Mouse (Mus musculus) heart, embryonic 14.5 days (tissue): ENCODE measurements around the gene Hus1. TPM values are rescaled to one million over a fixed set of nuclear protein-coding genes. Genes with fewer than 3 reads are reported as not detected.

Source experiments
- ATAC-seq: fragments of 200-750 bp; cut with Nextera tagmentation; 2 replicates; pipeline ENCODE4 v1.8.0; 2017; ENCODE audit warnings: low read depth, moderate TSS enrichment; ENCODE audit not compliant: insufficient number of reproducible peaks, insufficient read depth, low FRiP score
- H3K27ac ChIP-seq, 2 experiments: fragments of 200-500 bp in 1 of 2; fragments of 300-500 bp in 1 of 2; sonication (generic) in 1 of 2; replicated peaks in 1 of 2; 2 replicates each; pipeline ENCODE4 v1.5.1; 2012 to 2014; ENCODE audit warnings: low read depth in 2 of 2, low read length in 2 of 2, control low read depth in 1 of 2, mild to moderate bottlenecking in 1 of 2, mixed read lengths in 1 of 2; ENCODE audit not compliant: control insufficient read depth in 1 of 2, insufficient read depth in 1 of 2
- H3K27me3 ChIP-seq: fragments of 300-500 bp; sonication (generic); 2 replicates; pipeline ENCODE4 v1.6.1; 2014; ENCODE audit warnings: mild to moderate bottlenecking, low read length, control low read depth; ENCODE audit not compliant: control insufficient read depth, insufficient read depth
- H3K36me3 ChIP-seq: fragments of 300-500 bp; sonication (generic); 2 replicates; pipeline ENCODE4 v1.6.1; 2014; ENCODE audit warnings: mild to moderate bottlenecking, control low read depth, low read length, mixed read lengths; ENCODE audit not compliant: control insufficient read depth, insufficient read depth
- H3K4me1 ChIP-seq, 2 experiments: fragments of 200-500 bp in 1 of 2; fragments of 300-500 bp in 1 of 2; sonication (generic) in 1 of 2; 2 replicates each; pipeline ENCODE4 v1.6.1; 2012 to 2014; ENCODE audit warnings: low read length in 2 of 2, control low read depth in 1 of 2, mixed read lengths in 1 of 2; ENCODE audit not compliant: control insufficient read depth in 2 of 2, insufficient read depth in 2 of 2
- H3K4me2 ChIP-seq: fragments of 300-500 bp; sonication (generic); 2 replicates; pipeline ENCODE4 v1.6.1; 2014; ENCODE audit warnings: mild to moderate bottlenecking, low read length
- H3K4me3 ChIP-seq, 2 experiments: fragments of 200-500 bp in 1 of 2; fragments of 300-500 bp in 1 of 2; sonication (generic) in 1 of 2; 2 replicates each; pipeline ENCODE4 v1.5.1; 2012 to 2014; ENCODE audit warnings: low read length in 2 of 2, mild to moderate bottlenecking in 2 of 2, control low read depth in 1 of 2, low read depth in 1 of 2, moderate library complexity in 1 of 2; ENCODE audit not compliant: control insufficient read depth in 1 of 2, insufficient read depth in 1 of 2
- H3K9ac ChIP-seq: fragments of 300-500 bp; sonication (generic); 2 replicates; pipeline ENCODE4 v1.6.1; 2014; ENCODE audit warnings: mild to moderate bottlenecking, low read length
- H3K9me3 ChIP-seq: fragments of 300-500 bp; sonication (generic); 2 replicates; pipeline ENCODE4 v1.6.1; 2016; ENCODE audit warnings: low read length, control low read depth; ENCODE audit not compliant: control insufficient read depth
- WGBS: fragments of 180-500 bp; shearing (Covaris S2); extraction: QIAGEN DNeasy Blood & Tissue Kit; methylation state at CpG from one replicate; pipeline ENCODE4 v1.1.7; 2014; 5-methylcytosine and 5-hydroxymethylcytosine counted together
- polyA plus RNA-seq: library from polyadenylated mRNA; unstranded; fragments of >200 nt; fragmentation: Nextera tagmentation; extraction: Ambion mirVana; gene quantifications from 2 replicates; pipeline ENCODE4 v1.2.1, GENCODE M21; 2014

Gene Hus1
- polyA plus RNA-seq, 1 experiment from 2014 or later = 15.1 TPM

GRCm38 (mm10) chr11:9018491-9019267 lies 7.7 kb upstream of the Hus1 start:
- Histone ChIP-seq H3K27ac (no peak overlapping the region), H3K4me3 (no peak overlapping the region), H3K9ac (no peak overlapping the region), H3K27me3 (no peaks in the 10 kb centered on the region), H3K36me3 (no peaks in the 10 kb centered on the region), H3K4me2 (no peak overlapping the region), H3K4me1 (no peaks in the 10 kb centered on the region), H3K9me3 (no peaks in the 10 kb centered on the region)
- no peak for ATAC-seq
- 70% methylated on average over 6 of the region's 6 CpGs for WGBS

GRCm38 (mm10) chr11:9014740-9015139 lies 3.7 kb upstream of the Hus1 start:
- Histone ChIP-seq H3K9ac (no peak overlapping the region), H3K9me3 (no peaks in the 10 kb centered on the region), H3K4me2 (no peak overlapping the region), H3K27me3 (no peaks in the 10 kb centered on the region), H3K27ac (no peak overlapping the region), H3K36me3 (no peaks in the 10 kb centered on the region), H3K4me3 (no peak overlapping the region), H3K4me1 (peaks cover 0 to 6% of the 10 kb centered on the region in 2 experiments; a peak in 2 of 4 replicates)
- no peak for ATAC-seq
- 77% methylated on average over 3 of the region's 3 CpGs for WGBS

GRCm38 (mm10) chr11:9011348-9011747 lies 357 bp upstream of the Hus1 start:
- Histone ChIP-seq H3K4me2 (peak overlapping the region; percentile 88), H3K27ac (peak overlapping the region; percentile 90 to 96), H3K4me3 (peak overlapping the region; percentile 63 to 91), H3K9me3 (no peaks in the 10 kb centered on the region), H3K4me1 (peaks cover 0 to 12% of the 10 kb centered on the region in 2 experiments; a peak in 2 of 4 replicates), H3K9ac (peak overlapping the region; percentile 89), H3K36me3 (peaks cover 16% of the 10 kb centered on the region), H3K27me3 (no peaks in the 10 kb centered on the region)
- 1% methylated on average over 3 of the region's 3 CpGs for WGBS
- ATAC-seq = no peak

- peak overlapping the region; percentile 90 to 96 for H3K27ac ChIP-seq
- H3K27me3 ChIP-seq = no peaks in the 10 kb centered on the region
- under 1% methylated on average over 7 of the region's 7 CpGs for WGBS
- no peaks in the 10 kb centered on the region for H3K9me3 ChIP-seq
- peak overlapping the region; percentile 89 for H3K9ac ChIP-seq
- peaks cover 0 to 12% of the 10 kb centered on the region in 2 experiments; a peak in 2 of 4 replicates for H3K4me1 ChIP-seq
- peaks cover 26% of the 10 kb centered on the region for H3K36me3 ChIP-seq
- peak overlapping the region; percentile 88 for H3K4me2 ChIP-seq
- H3K4me3 ChIP-seq = peak overlapping the region; percentile 63 to 91
- ATAC-seq = no peak
Measured at GRCm38 (mm10) chr11:9010416-9010815, 575 bp downstream of the Hus1 start.

- Histone ChIP-seq H3K27ac (no peak overlapping the region), H3K27me3 (no peaks in the 10 kb centered on the region), H3K4me1 (peaks cover 0 to 12% of the 10 kb centered on the region in 2 experiments; a peak in 2 of 4 replicates), H3K9me3 (no peaks in the 10 kb centered on the region), H3K4me2 (no peak overlapping the region), H3K9ac (no peak overlapping the region), H3K4me3 (no peak overlapping the region), H3K36me3 (peaks cover 42% of the 10 kb centered on the region)
- 92% methylated on average over 5 of the region's 5 CpGs for WGBS
- no peak for ATAC-seq
Measured at GRCm38 (mm10) chr11:9008761-9009160, 2.2 kb downstream of the Hus1 start.

GRCm38 (mm10) chr11:8988084-8988483 lies 22.9 kb downstream of the Hus1 start:
- H3K4me2 ChIP-seq = no peak overlapping the region
- H3K27me3 ChIP-seq = no peaks in the 10 kb centered on the region
- peaks cover 25% of the 10 kb centered on the region for H3K36me3 ChIP-seq
- peaks cover 0 to 6% of the 10 kb centered on the region in 2 experiments; a peak in 2 of 4 replicates for H3K4me1 ChIP-seq
- H3K9ac ChIP-seq = no peak overlapping the region
- 68% methylated on average over 4 of the region's 4 CpGs for WGBS
- 0 out of 2 replicates have a peak, but pooled peaks cover 3% of the 10 kb centered on the region for H3K9me3 ChIP-seq
- ATAC-seq = no peak
- H3K27ac ChIP-seq = no peak overlapping the region
- H3K4me3 ChIP-seq = no peak overlapping the region

GRCm38 (mm10) chr11:8986058-8986457 lies 24.9 kb downstream of the Hus1 start:
- Histone ChIP-seq H3K4me2 (no peak overlapping the region), H3K27me3 (no peaks in the 10 kb centered on the region), H3K9me3 (no peaks in the 10 kb centered on the region), H3K9ac (no peak overlapping the region), H3K36me3 (peaks cover 7% of the 10 kb centered on the region), H3K27ac (0 out of 4 replicates have a peak overlapping the region, but pooled peaks of 1 of the 2 experiments have one; percentile 3), H3K4me1 (peaks cover 0 to 6% of the 10 kb centered on the region in 2 experiments; a peak in 2 of 4 replicates), H3K4me3 (no peak overlapping the region)
- ATAC-seq = peak; percentile 28; the same call in 1 of the 2 replicates
